10 mouse cellular contexts compared by ENCODE assay signal in genomic region chr4:100779695-100780094, GRCm38 (mm10). TPM values are rescaled to one million over a fixed set of nuclear protein-coding genes. Genes with fewer than 3 reads are reported as not detected.
A peak's percentile ranks its signal among the peaks of the same experiment; 100 is the strongest.
DNase-seq lines count a peak whose midpoint lies in the region; ATAC-seq and TF ChIP-seq lines count a peak whose summit lies in the region.
"Had no signal": no experiment of that assay in that cellular context is flagged by ENCODE, and none has a peak within 500 bp of the region (broad histone marks: within the 10 kb centered on the region; RNA-seq: fewer than 3 reads in every experiment).

No protein-coding gene starts in this region.

- H3K9ac ChIP-seq in heart, embryonic 16.5 days (ENCODE audit: low read length), result no peak overlapping the region
- H3K9ac ChIP-seq in embryonic facial prominence, embryonic 12.5 days, result peak overlapping the region; percentile 96
- peak overlapping the region; percentile 82; the same call in 1 of the 2 replicates for H3K9ac ChIP-seq in hindbrain, postnatal 0 days (replicated peaks; ENCODE audit: low read length)
- no peak overlapping the region for H3K9ac ChIP-seq in neural tube, embryonic 11.5 days (ENCODE audit: low read length)

- H3K4me1 ChIP-seq in heart, embryonic 16.5 days (ENCODE audit: control insufficient read depth, insufficient read depth, low read length), result peaks cover 31% of the 10 kb centered on the region
- H3K4me1 ChIP-seq in embryonic facial prominence, embryonic 12.5 days, result peaks cover 35% of the 10 kb centered on the region
- peaks cover 17% of the 10 kb centered on the region for H3K4me1 ChIP-seq in hindbrain, postnatal 0 days (ENCODE audit: insufficient read depth, low read length)
- peaks cover 17% of the 10 kb centered on the region for H3K4me1 ChIP-seq in neural tube, embryonic 11.5 days (ENCODE audit: control insufficient read depth, insufficient read depth, low read length)

- DNase-seq in heart, postnatal 25 days (ENCODE audit: low spot score), result no peak
- DNase-seq in hindbrain, postnatal 0 days (ENCODE audit: low spot score), result peak; percentile 49
- no peak for DNase-seq in neural tube, embryonic 11.5 days (ENCODE audit: low spot score)
- no peak for DNase-seq in right cerebral cortex, postnatal 4 days
- no peak for DNase-seq in right cerebral cortex, postnatal 36 days (ENCODE audit: low spot score in 2 of 2)
- no peak for DNase-seq in kidney, adult 18-20 months
- DNase-seq: cerebellum, postnatal 36 days; thymus, postnatal 4 days had no signal

- no peaks in the 10 kb centered on the region for H3K36me3 ChIP-seq in heart, embryonic 16.5 days (ENCODE audit: control insufficient read depth, insufficient read depth)
- H3K36me3 ChIP-seq in embryonic facial prominence, embryonic 12.5 days, result no peaks in the 10 kb centered on the region
- H3K36me3 ChIP-seq in hindbrain, postnatal 0 days (ENCODE audit: insufficient read depth, low read length), result no peaks in the 10 kb centered on the region
- H3K36me3 ChIP-seq in neural tube, embryonic 11.5 days (ENCODE audit: control insufficient read depth, insufficient read depth, low read length), result no peaks in the 10 kb centered on the region

- no peaks in the 10 kb centered on the region for H3K27me3 ChIP-seq in heart, embryonic 16.5 days (ENCODE audit: control insufficient read depth, insufficient read depth, low read length)
- H3K27me3 ChIP-seq in embryonic facial prominence, embryonic 12.5 days, result no peaks in the 10 kb centered on the region
- H3K27me3 ChIP-seq in hindbrain, postnatal 0 days (ENCODE audit: insufficient read depth, low read length), result no peaks in the 10 kb centered on the region
- H3K27me3 ChIP-seq in neural tube, embryonic 11.5 days (ENCODE audit: control insufficient read depth, insufficient read depth, low read length), result no peaks in the 10 kb centered on the region

- no peak for ATAC-seq in heart, embryonic 16.5 days (replicated peaks; ENCODE audit: extremely low read depth, insufficient read depth, low FRiP score)
- ATAC-seq in embryonic facial prominence, embryonic 12.5 days (ENCODE audit: insufficient number of reproducible peaks, insufficient read depth, low FRiP score, low TSS enrichment), result no peak
- ATAC-seq in hindbrain, postnatal 0 days, result no peak
- no peak for ATAC-seq in neural tube, embryonic 11.5 days (ENCODE audit: insufficient read depth, low FRiP score, low TSS enrichment)

- intact Hi-C loops in heart, postnatal 25 days (cut with DNase I), result loop anchor here (5.0 kb wide), 2 partner anchors 33 to 208 kb away; no protein-coding TSS in a partner anchor

- no peak overlapping the region for H3K27ac ChIP-seq in heart, embryonic 16.5 days (ENCODE audit: low read length)
- H3K27ac ChIP-seq in embryonic facial prominence, embryonic 12.5 days, result no peak overlapping the region
- H3K27ac ChIP-seq in hindbrain, postnatal 0 days, result no peak overlapping the region
- H3K27ac ChIP-seq in neural tube, embryonic 11.5 days (ENCODE audit: low read depth, low read length), result no peak overlapping the region

- peak overlapping the region; percentile 91; the same call in 1 of the 2 replicates for H3K4me2 ChIP-seq in heart, embryonic 16.5 days (ENCODE audit: low read depth, low read length)
- H3K4me2 ChIP-seq in embryonic facial prominence, embryonic 12.5 days (replicated peaks), result peak overlapping the region; percentile 71
- peak overlapping the region; percentile 90 for H3K4me2 ChIP-seq in hindbrain, postnatal 0 days (ENCODE audit: low read depth, low read length)
- peak overlapping the region; percentile 48 for H3K4me2 ChIP-seq in neural tube, embryonic 11.5 days (ENCODE audit: low read depth)

- H3K4me3 ChIP-seq in heart, embryonic 16.5 days (ENCODE audit: low read length), result peak overlapping the region; percentile 62; the same call in 1 of the 2 replicates
- peak overlapping the region; percentile 85 for H3K4me3 ChIP-seq in embryonic facial prominence, embryonic 12.5 days
- H3K4me3 ChIP-seq in hindbrain, postnatal 0 days (ENCODE audit: low read length), result peak overlapping the region; percentile 90
- peak overlapping the region; percentile 96 for H3K4me3 ChIP-seq in neural tube, embryonic 11.5 days (ENCODE audit: low read depth, low read length)

- no peaks in the 10 kb centered on the region for H3K9me3 ChIP-seq in heart, embryonic 16.5 days (replicated peaks; ENCODE audit: control insufficient read depth, low read length)
- no peaks in the 10 kb centered on the region for H3K9me3 ChIP-seq in embryonic facial prominence, embryonic 12.5 days
- no peaks in the 10 kb centered on the region for H3K9me3 ChIP-seq in hindbrain, postnatal 0 days (ENCODE audit: low read length)
- no peaks in the 10 kb centered on the region for H3K9me3 ChIP-seq in neural tube, embryonic 11.5 days (ENCODE audit: control insufficient read depth, low read length)

- 68% methylated on average over 5 of the region's 5 CpGs for WGBS in heart, embryonic 16.5 days
- 16% methylated on average over 5 of the region's 5 CpGs for WGBS in embryonic facial prominence, embryonic 12.5 days
- WGBS in hindbrain, postnatal 0 days, result 14% methylated on average over 5 of the region's 5 CpGs
- 8% methylated on average over 5 of the region's 5 CpGs for WGBS in neural tube, embryonic 11.5 days

- no peak for TF ChIP-seq CTCF in hindbrain, postnatal 0 days (IDR thresholded peaks at IDR 0.05; ENCODE audit: low read depth)

RNA-seq across cellular contexts. Expression of gene Cachd1, which starts 3.2 kb away (rescaled TPM):
- 4.6 and 8.9 TPM in 2 replicates for polyA plus RNA-seq in heart, embryonic 16.5 days (2015; fragmentation: Nextera tagmentation; extraction: Ambion mirVana)
- total RNA-seq in heart, postnatal 25 days (2021), result 1 to 10 TPM; 3.7 to 3.8 TPM
- polyA plus RNA-seq in embryonic facial prominence, embryonic 12.5 days (2016; fragmentation: Nextera tagmentation; extraction: Ambion mirVana), result 39.8 and 42.3 TPM in 2 replicates
- 30.3 and 30.9 TPM in 2 replicates for total RNA-seq in hindbrain, postnatal 0 days (2014; rRNA removed)
- 14.6 and 15.3 TPM in 2 replicates for polyA plus RNA-seq in hindbrain, postnatal 0 days (2015; fragmentation: Nextera tagmentation; extraction: Ambion mirVana)
- polyA plus RNA-seq in neural tube, embryonic 11.5 days (2014; fragmentation: Nextera tagmentation; extraction: Ambion mirVana), result 32.6 and 33.3 TPM in 2 replicates

Comparison
In these comparisons a context has a peak if more than half of its experiments do, and no peak if none do; other contexts are left out.
1. H3K9ac ChIP-seq: peak in embryonic facial prominence, embryonic 12.5 days (single experiment) and hindbrain, postnatal 0 days (single experiment); none in heart, embryonic 16.5 days (single experiment) and neural tube, embryonic 11.5 days (single experiment).
2. Peak in every context shown above with its lines, with median percentiles within 50 percentile points of each other: H3K4me2 ChIP-seq and H3K4me3 ChIP-seq.